Mouse (Mus musculus): ENCODE measurements around the gene Olfr1368.

Gene Olfr1368

DNA sequence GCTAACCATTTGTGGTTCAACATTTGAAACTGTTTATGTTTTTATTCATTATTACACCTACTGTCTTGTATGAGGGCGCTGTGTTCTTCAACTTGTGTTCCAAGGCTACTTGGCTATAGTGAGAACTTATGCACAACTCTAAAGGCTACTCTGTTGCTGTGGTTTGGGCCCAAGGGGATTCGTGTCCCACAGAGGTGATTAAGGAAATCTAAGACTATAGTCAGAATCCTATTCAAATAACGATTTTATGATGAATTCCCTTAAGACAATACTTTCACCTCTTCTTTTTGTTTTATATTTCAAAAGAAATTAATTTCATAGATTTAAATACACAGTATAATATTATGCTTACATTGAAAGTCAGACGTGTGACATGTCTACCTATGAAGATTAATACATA is at the start of gene Olfr1368:
TSS of gene Olfr1368 (minus strand) at position 101 of the 400 bp plus-strand sequence.
- no peak for DNase-seq (ENCODE audit: low spot score in 2 of 2)

GRCm38 (mm10) chr13:21185521-21185920 is 39.9 kb upstream of the Olfr1368 start:
- no peak for DNase-seq (ENCODE audit: low spot score in 2 of 2)

GRCm38 (mm10) chr13:21183661-21184060 is 38.0 kb upstream of the Olfr1368 start:
- no peak for DNase-seq (ENCODE audit: low spot score in 2 of 2)

- DNase-seq (ENCODE audit: low spot score in 2 of 2), result no peak
These were observed 37.4 kb upstream of the Olfr1368 start for GRCm38 (mm10) chr13:21183066-21183465.

- DNase-seq (ENCODE audit: low spot score in 2 of 2), result no peak
These were observed 36.3 kb upstream of the Olfr1368 start for GRCm38 (mm10) chr13:21181996-21182395.

DNA sequence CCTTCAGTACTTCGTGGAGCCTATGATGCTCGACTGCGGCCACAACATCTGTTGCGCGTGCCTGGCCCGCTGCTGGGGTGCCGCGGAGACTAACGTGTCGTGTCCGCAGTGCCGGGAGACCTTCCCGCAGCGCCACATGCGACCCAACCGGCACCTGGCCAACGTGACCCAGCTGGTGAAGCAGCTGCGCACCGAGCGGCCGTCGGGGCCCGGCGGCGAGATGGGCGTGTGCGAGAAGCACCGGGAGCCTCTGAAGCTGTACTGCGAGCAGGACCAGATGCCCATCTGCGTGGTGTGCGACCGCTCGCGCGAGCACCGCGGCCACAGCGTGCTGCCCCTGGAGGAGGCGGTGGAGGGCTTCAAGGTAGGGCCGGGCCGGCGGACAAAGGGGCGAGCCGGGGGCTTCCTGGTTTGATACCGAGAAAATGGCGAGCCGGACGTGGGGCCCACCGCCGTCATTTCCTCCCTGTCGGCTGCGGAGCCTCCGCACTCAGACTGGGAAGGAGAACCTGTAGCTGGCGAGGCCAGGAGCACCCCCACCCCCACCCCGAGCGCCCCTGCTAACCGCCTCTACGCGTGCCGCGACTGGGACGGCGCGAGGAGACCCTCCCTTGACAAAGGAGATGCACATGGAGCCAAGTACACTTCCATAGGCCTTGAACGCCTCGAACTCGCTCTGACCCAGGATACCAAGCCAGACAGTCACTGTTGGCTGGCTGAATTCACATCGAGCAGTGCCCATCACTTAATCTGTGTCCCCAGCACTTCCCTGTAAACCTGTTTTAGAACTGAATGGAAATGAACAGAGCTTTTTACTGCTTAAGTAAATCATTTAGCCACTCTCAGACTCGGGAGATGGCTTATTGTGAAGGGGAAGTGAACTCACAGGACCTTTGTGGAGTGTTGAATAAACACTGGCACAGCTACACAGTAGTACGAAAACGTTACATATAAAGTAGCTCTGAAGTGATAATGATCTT is 35.2 kb upstream of the Olfr1368 start:
- peak in 1 of 2 experiments; percentile 25 for DNase-seq (ENCODE audit: low spot score in 2 of 2)

DNA sequence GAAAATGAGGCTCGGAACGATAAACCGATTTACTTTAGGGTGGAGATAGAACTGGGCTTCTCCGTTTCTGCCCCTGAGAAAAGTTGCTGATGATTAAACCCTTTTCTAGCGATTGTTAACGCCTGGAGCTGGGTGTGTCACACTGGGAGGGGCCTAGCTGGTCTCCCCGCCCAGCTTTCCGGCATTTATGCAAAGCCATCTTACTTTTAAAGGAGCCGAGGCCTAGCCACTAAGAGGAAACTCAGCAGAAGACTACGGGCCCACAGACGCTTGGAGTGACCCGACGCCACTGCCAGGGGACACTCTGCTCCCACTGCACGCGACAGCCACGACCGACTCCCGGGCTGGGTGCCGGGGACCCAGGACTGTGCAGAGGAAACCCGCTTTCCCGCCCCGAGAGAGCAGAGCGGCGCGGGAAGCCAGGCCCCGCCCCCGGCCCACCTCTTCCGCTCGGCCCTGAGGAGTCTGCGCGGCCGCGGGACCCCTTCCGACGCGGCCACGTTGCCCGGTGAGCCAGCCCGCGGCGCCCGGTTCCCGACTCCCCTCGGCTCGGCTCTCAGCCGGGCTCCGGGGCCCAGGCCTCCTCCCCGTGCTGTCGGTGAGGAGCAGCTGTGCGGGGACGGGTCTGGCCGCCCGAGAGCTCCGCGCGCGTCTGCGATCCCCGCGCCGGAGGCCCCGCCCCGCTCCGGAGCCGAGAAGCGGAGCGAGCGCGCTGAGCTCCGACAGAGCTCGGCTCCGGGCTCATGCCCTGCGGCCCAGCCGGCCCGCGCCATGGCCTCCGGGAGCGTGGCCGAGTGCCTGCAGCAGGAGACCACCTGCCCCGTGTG is 34.3 kb upstream of the Olfr1368 start:
- DNase-seq (ENCODE audit: low spot score in 2 of 2), result peak; percentile 88 to 95

- DNase-seq (ENCODE audit: low spot score in 2 of 2), result no peak
These were observed 33.7 kb upstream of the Olfr1368 start, which contains the start of gene Trim27 for GRCm38 (mm10) chr13:21179367-21179723. TSS of gene Trim27 (plus strand) at chr13:21179445.

- DNase-seq (ENCODE audit: low spot score in 2 of 2), result no peak
These were observed 32.7 kb upstream of the Olfr1368 start for GRCm38 (mm10) chr13:21178364-21178763.

DNA sequence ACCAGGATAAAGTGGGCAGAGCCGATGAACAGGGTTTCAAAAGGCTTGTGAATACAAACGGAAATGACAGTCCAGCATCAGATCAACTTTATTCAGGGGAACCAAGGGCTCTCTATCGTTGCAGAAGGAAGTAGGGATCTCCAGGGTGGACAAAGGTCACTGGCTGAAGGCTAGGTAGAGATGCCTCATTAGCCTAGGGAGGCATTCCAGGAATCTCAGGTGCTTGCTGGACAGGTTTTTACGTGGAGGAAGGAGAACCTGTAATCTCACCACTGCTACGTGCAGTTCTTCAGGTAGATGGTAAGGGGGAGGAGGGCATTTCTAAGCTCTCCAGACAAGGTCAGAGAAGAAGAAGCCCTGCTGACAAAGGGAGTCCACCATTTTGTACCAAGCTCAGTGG is 32.0 kb upstream of the Olfr1368 start:
- no peak for DNase-seq (ENCODE audit: low spot score in 2 of 2)

- DNase-seq (ENCODE audit: low spot score in 2 of 2), result no peak
These were observed 31.1 kb upstream of the Olfr1368 start for GRCm38 (mm10) chr13:21176733-21177132.

DNA sequence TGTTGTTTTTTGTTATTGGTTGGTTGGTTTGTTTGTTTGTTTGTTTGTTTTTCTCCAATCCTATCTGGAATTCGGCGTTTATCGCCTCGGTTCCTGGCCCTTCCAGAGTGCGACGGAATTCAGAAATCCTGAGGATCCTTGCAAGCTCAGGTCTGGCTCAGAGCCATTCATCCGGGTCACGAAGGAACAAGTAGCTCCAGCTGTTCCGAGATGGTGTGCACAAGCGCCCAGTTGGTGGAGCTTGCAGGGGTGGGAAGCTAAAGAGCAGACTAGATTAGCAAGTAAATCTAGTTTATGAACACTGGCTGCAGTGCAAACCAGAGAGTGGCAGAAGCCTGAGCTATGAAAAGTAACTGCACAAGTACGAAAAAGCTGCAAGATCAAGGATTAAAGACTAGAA is 27.4 kb upstream of the Olfr1368 start:
- peak; percentile 85 to 89 for DNase-seq (ENCODE audit: low spot score in 2 of 2)

GRCm38 (mm10) chr13:21172241-21173027 is 26.8 kb upstream of the Olfr1368 start:
- DNase-seq (ENCODE audit: low spot score in 2 of 2), result peak; percentile 38 to 79

GRCm38 (mm10) chr13:21171600-21172150 is 26.0 kb upstream of the Olfr1368 start:
- DNase-seq (ENCODE audit: low spot score in 2 of 2), result no peak

- no peak for DNase-seq (ENCODE audit: low spot score in 2 of 2)
These were observed 25.5 kb upstream of the Olfr1368 start for GRCm38 (mm10) chr13:21171156-21171530.

- no peak for DNase-seq (ENCODE audit: low spot score in 2 of 2)
These were observed 24.9 kb upstream of the Olfr1368 start for GRCm38 (mm10) chr13:21170431-21171155.

- DNase-seq (ENCODE audit: low spot score in 2 of 2), result peak; percentile 66 to 77
These were observed 24.2 kb upstream of the Olfr1368 start for GRCm38 (mm10) chr13:21169657-21170430.

- DNase-seq (ENCODE audit: low spot score in 2 of 2), result no peak
These were observed 23.5 kb upstream of the Olfr1368 start for GRCm38 (mm10) chr13:21169121-21169656.

GRCm38 (mm10) chr13:21168371-21169011 is 22.8 kb upstream of the Olfr1368 start:
- DNase-seq (ENCODE audit: low spot score in 2 of 2), result peak in 1 of 2 experiments; percentile 22

Data from heart, adult 9 months (tissue).